Mouse (Mus musculus) limb, embryonic 14.5 days (tissue): ENCODE data around the gene Cryba1. TPM values are rescaled to one million over a fixed set of nuclear protein-coding genes. Genes with fewer than 3 reads are reported as not detected.

ENCODE experiments used
- ATAC-seq: fragments of 200-750 bp; cut with Nextera tagmentation; 2 replicates; pipeline ENCODE4 v1.8.0; 2017; ENCODE audit warnings: low read depth, moderate number of reproducible peaks, moderate TSS enrichment; ENCODE audit not compliant: low FRiP score
- DNase-seq: peaks from one replicate; pipeline ENCODE4 v3.0.0-alpha.2; 2015; ENCODE audit warnings: low spot score
- H3K27ac ChIP-seq: fragments of 300-500 bp; sonication (generic); replicated peaks from 2 replicates; pipeline ENCODE4 v1.5.1; 2014; ENCODE audit warnings: low read depth, mild to moderate bottlenecking, low read length, moderate library complexity, mixed read lengths
- H3K27me3 ChIP-seq: fragments of 300-500 bp; sonication (generic); 2 replicates; pipeline ENCODE4 v1.6.1; 2014; ENCODE audit warnings: low read length, mixed read lengths; ENCODE audit not compliant: control insufficient read depth, insufficient read depth
- H3K36me3 ChIP-seq: fragments of 300-500 bp; sonication (generic); 2 replicates; pipeline ENCODE4 v1.6.1; 2014; ENCODE audit warnings: mild to moderate bottlenecking, low read length, moderate library complexity, mixed read lengths; ENCODE audit not compliant: control insufficient read depth, insufficient read depth
- H3K4me1 ChIP-seq: fragments of 300-500 bp; sonication (generic); 2 replicates; pipeline ENCODE4 v1.6.1; 2014; ENCODE audit warnings: antibody characterized with exemption, low read length, mixed read lengths; ENCODE audit not compliant: control insufficient read depth, insufficient read depth
- H3K4me2 ChIP-seq: fragments of 300-500 bp; sonication (generic); replicated peaks from 2 replicates; pipeline ENCODE4 v1.6.1; 2014; ENCODE audit warnings: low read depth, mild to moderate bottlenecking, low read length, moderate library complexity; ENCODE audit not compliant: severe bottlenecking
- H3K4me3 ChIP-seq: fragments of 300-500 bp; sonication (generic); replicated peaks from 2 replicates; pipeline ENCODE4 v1.5.1; 2014; ENCODE audit warnings: low read length
- H3K9ac ChIP-seq: fragments of 300-500 bp; sonication (generic); 2 replicates; pipeline ENCODE4 v1.6.1; 2014; ENCODE audit warnings: mild to moderate bottlenecking, low read depth, low read length, moderate library complexity; ENCODE audit not compliant: severe bottlenecking
- H3K9me3 ChIP-seq: fragments of 300-500 bp; sonication (generic); 2 replicates; pipeline ENCODE4 v1.6.1; 2016; ENCODE audit warnings: low read length; ENCODE audit not compliant: control insufficient read depth
- POLR2A ChIP-seq: fragments of 200-500 bp; IDR thresholded peaks from 2 replicates; pipeline ENCODE4 v1.8.0; 2012; ENCODE audit warnings: inconsistent platforms, mild to moderate bottlenecking, moderate library complexity, borderline replicate concordance; ENCODE audit not compliant: insufficient read depth, insufficient read length; ENCODE audit errors: extremely low read depth
- WGBS: fragments of 180-500 bp; shearing (Covaris S2); extraction: QIAGEN DNeasy Blood & Tissue Kit; methylation state at CpG from one replicate; pipeline ENCODE4 v1.1.7; 2014; 5-methylcytosine and 5-hydroxymethylcytosine counted together
- polyA plus RNA-seq, 2 experiments: library from polyadenylated mRNA; depleted of rRNA in 1 of 2; stranded (reverse) in 1 of 2; unstranded in 1 of 2; fragments of >200 nt; fragmentation: Nextera tagmentation in 1 of 2; extraction: Ambion mirVana in 1 of 2; gene quantifications; 2 replicates each; pipeline versions ENCODE4 v1.2.1 to v1.2.3; 2012 to 2014

Cryba1 gene
- polyA plus RNA-seq, 2 experiments: not detected

DNA sequence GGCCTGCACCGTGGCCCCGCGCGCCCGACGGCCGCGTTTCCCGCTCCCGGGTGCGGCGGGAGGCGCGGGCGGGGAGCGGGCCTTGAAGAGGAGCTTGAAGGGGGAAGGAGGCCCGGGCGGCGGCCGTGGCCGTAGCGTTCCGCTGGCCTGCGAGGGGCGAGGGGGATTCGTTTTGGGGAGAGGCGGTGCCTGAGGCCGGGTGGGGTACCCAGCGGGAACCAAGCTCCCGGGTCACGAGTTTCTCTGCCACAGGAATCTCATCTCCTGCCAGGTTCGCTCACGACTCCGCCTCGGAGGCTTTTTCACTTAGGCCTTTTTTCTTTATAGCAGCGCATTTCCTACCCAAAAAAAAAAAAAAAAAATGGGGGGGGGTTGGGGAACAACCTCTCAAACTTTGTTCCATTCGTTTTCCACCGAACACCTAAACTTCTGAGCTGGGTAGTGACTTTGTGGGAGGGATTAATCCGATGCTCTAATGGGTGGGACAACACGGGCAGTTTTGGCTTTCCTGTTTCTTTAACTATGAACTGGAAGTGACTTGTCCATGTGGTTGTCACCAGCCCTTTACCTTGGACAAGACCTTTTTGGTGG is 37.4 kb downstream of the Cryba1 start:
- DNase-seq (peak; percentile 41), ATAC-seq (no peak)
- H3K4me3 ChIP-seq: peak overlapping the region; percentile 80
- H3K27ac ChIP-seq: peak overlapping the region; percentile 98
- under 1% methylated on average over 21 of the region's 40 CpGs for whole genome bisulfite sequencing
- H3K27me3 ChIP-seq: no peaks in the 10 kb centered on the region
- peak overlapping the region; percentile 65 for H3K4me2 ChIP-seq
- peaks cover 4% of the 10 kb centered on the region; the same call in 1 of the 2 replicates for H3K4me1 ChIP-seq
- no peak for TF ChIP-seq POLR2A
- H3K9ac ChIP-seq: peak overlapping the region; percentile 98
- no peaks in the 10 kb centered on the region for H3K9me3 ChIP-seq
- peaks cover 23% of the 10 kb centered on the region for H3K36me3 ChIP-seq

- Histone ChIP-seq H3K4me1 (peaks cover 4% of the 10 kb centered on the region; the same call in 1 of the 2 replicates), H3K36me3 (peaks cover 17% of the 10 kb centered on the region), H3K9ac (peak overlapping the region; percentile 98), H3K9me3 (no peaks in the 10 kb centered on the region), H3K4me2 (peak overlapping the region; percentile 65), H3K4me3 (peak overlapping the region; percentile 80), H3K27me3 (no peaks in the 10 kb centered on the region), H3K27ac (peak overlapping the region; percentile 98)
- WGBS: 0% methylated on average over 40 of the region's 76 CpGs
- ATAC-seq (peak; percentile 16), DNase-seq (peak; percentile 53)
- TF ChIP-seq POLR2A: 0 out of 2 replicates have a peak, but pooled peaks have one; percentile 40
Measured at GRCm38 (mm10) chr11:77686841-77687540, 38.1 kb downstream of the Cryba1 start.

GRCm38 (mm10) chr11:77686346-77686840 is 38.7 kb downstream of the Cryba1 start:
- Histone ChIP-seq H3K36me3 (peaks cover 11% of the 10 kb centered on the region), H3K9ac (peak overlapping the region; percentile 98), H3K4me3 (peak overlapping the region; percentile 80), H3K4me2 (peak overlapping the region; percentile 65), H3K27ac (peak overlapping the region; percentile 98), H3K9me3 (no peaks in the 10 kb centered on the region), H3K27me3 (no peaks in the 10 kb centered on the region), H3K4me1 (peaks cover 4% of the 10 kb centered on the region; the same call in 1 of the 2 replicates)
- ATAC-seq (peak; percentile 34), DNase-seq (peak; percentile 8)
- WGBS: 0% methylated on average over 17 of the region's 30 CpGs
- TF ChIP-seq POLR2A: no peak

- DNase-seq (peak; percentile 99), ATAC-seq (peak; percentile 96)
- Histone ChIP-seq H3K36me3 (peaks cover 3% of the 10 kb centered on the region; the same call in 1 of the 2 replicates), H3K9ac (peak within 1 kb of the TSS; percentile 98), H3K27me3 (no peaks in the 10 kb centered on the region), H3K4me3 (peak within 1 kb of the TSS; percentile 80), H3K27ac (peak within 1 kb of the TSS; percentile 98), H3K9me3 (no peaks in the 10 kb centered on the region), H3K4me2 (peak within 1 kb of the TSS; percentile 65), H3K4me1 (peaks cover 4% of the 10 kb centered on the region; the same call in 1 of the 2 replicates)
- TF ChIP-seq POLR2A: peak; percentile 99
- WGBS: 1% methylated on average over 38 of the region's 38 CpGs
Measured at GRCm38 (mm10) chr11:77685383-77686265, 39.5 kb downstream of the Cryba1 start, which contains the start of gene Nufip2. TSS of gene Nufip2 (plus strand) at chr11:77686155.
